ENCODE assay signal across 20 mouse cellular contexts in genomic region chr13:111950042-111950441, GRCm38 (mm10).
"Had no signal": no experiment of that assay in that cellular context is flagged by ENCODE, and none has a peak within 500 bp of the region (broad histone marks: within the 10 kb centered on the region; RNA-seq: fewer than 3 reads in every experiment).

No protein-coding gene starts in this region.

- H3K9me3 ChIP-seq: liver, embryonic 15.5 days; lung, embryonic 15.5 days; midbrain, embryonic 12.5 days; neural tube, embryonic 13.5 days; neural tube, embryonic 15.5 days had no signal

- ATAC-seq: liver, postnatal 0 days; lung, postnatal 0 days; midbrain, embryonic 16.5 days had no signal

- H3K27me3 ChIP-seq: lung, embryonic 15.5 days; megakaryocyte, embryonic 14.5 days; midbrain, embryonic 12.5 days; neural tube, embryonic 13.5 days; neural tube, embryonic 15.5 days had no signal

- H3K36me3 ChIP-seq: liver, embryonic 15.5 days; lung, embryonic 15.5 days; midbrain, embryonic 12.5 days; neural tube, embryonic 13.5 days; neural tube, embryonic 15.5 days had no signal

- H3K4me2 ChIP-seq: liver, embryonic 15.5 days; lung, embryonic 15.5 days; midbrain, embryonic 12.5 days; neural tube, embryonic 13.5 days; neural tube, embryonic 15.5 days had no signal

- H3K9ac ChIP-seq: liver, embryonic 15.5 days; liver, postnatal 0 days; lung, embryonic 15.5 days; midbrain, embryonic 12.5 days; neural tube, embryonic 13.5 days; neural tube, embryonic 15.5 days had no signal

- H3K4me1 ChIP-seq: megakaryocyte, embryonic 14.5 days had no signal

- DNase-seq: liver, postnatal 0 days; lung, postnatal 14 days; lung, postnatal 36 days; midbrain, embryonic 14.5 days; retina, postnatal 1 day; right cerebral cortex, adult 18-20 months; right cerebral cortex, postnatal 14 days; thymus, adult 18-20 months; thymus, postnatal 14 days; thymus, postnatal 36 days had no signal

- H3K27ac ChIP-seq: liver, embryonic 15.5 days; lung, embryonic 15.5 days; macrophage; midbrain, embryonic 12.5 days; neural tube, embryonic 13.5 days; neural tube, embryonic 15.5 days had no signal

- H3K4me3 ChIP-seq: liver, embryonic 15.5 days; lung, embryonic 15.5 days; megakaryocyte, embryonic 14.5 days; midbrain, embryonic 12.5 days; myocyte; neural tube, embryonic 13.5 days; neural tube, embryonic 15.5 days had no signal
